Mouse (Mus musculus): ENCODE measurements around the gene Tapbpl. TPM values are rescaled to one million over a fixed set of nuclear protein-coding genes. Genes with fewer than 3 reads are reported as not detected.
"Not testable (repeated sequence)": the region's sequence is repeated elsewhere in the genome, so short reads cannot be mapped to it uniquely, and the experiment has no call there.

Gene Tapbpl
- total RNA-seq (2014; fragmentation: Nextera tagmentation) = 2.0 and 3.6 TPM in 2 replicates
- 4.8 and 8.6 TPM in 2 replicates for total RNA-seq (2017)

DNA sequence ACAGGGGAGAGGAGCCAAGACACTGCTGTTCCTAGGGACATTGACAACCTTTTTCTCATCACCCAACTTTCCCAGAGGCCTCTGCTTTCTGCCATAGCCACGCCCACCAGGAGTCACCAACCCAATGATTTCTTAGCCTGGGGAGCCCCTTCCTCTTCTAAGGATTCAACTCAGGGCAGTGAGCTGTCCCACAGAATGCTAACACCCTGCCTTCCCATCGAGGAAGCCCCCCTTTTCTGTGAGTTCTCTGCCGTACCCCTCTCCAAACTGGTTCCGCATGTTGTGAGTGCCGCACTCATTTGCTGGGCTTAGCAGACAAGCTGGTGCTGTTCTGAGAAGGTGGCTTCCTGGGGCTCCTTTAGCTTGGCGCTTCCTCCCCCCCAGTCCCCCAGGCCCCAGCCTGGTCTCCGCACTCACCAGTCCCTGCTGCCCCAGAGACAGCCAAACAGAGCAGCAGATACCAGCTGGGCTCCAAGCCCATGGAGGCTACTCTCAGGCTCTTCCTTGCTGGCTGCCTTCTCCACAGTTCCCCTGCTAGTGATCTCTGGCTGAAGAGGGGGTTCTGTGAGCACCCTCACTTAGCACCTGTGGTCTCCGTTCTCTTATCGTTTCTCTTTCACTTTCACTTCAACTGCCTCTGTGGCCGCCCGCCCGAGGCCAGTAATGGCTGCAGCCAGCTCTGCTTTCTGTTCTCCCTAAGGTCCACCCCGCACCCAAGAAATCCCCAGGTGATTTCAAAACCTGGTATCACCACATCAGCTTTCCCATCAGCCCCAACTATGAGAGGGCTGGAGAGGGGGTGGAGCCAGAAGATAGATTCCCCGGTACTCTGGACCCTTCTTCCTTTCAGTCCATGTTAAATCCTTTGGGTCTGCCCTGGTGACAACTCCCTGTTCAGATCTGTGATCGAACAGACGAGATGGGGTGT is at the start of gene Tapbpl:
TSS of gene Tapbpl (minus strand) at position 744 of the 928 bp plus-strand sequence.
- ATAC-seq (replicated peaks; ENCODE audit: low FRiP score, low TSS enrichment, poor library complexity, severe bottlenecking) = peak; percentile 48

DNA sequence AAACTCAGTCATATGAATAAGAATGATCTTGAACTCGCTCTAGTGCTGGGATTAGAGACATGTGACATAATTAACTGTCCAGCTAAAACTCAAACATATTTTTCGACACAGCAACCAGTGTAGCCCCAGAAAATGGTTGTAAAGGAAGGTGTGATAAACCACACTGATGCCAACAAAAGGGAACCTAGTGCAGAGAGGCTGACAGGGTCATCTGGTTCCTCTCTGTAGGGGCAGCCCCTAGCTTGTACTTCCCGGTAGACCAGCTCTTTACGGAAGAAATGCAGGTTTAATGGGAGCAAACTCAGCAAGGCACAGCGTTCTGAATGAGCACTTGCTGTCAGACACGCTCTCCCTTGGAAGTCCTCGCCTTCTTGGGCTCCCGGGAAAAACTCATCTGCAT is 48.1 kb upstream of the Tapbpl start:
- ATAC-seq (replicated peaks; ENCODE audit: low FRiP score, low TSS enrichment, poor library complexity, severe bottlenecking) = no peak

DNA sequence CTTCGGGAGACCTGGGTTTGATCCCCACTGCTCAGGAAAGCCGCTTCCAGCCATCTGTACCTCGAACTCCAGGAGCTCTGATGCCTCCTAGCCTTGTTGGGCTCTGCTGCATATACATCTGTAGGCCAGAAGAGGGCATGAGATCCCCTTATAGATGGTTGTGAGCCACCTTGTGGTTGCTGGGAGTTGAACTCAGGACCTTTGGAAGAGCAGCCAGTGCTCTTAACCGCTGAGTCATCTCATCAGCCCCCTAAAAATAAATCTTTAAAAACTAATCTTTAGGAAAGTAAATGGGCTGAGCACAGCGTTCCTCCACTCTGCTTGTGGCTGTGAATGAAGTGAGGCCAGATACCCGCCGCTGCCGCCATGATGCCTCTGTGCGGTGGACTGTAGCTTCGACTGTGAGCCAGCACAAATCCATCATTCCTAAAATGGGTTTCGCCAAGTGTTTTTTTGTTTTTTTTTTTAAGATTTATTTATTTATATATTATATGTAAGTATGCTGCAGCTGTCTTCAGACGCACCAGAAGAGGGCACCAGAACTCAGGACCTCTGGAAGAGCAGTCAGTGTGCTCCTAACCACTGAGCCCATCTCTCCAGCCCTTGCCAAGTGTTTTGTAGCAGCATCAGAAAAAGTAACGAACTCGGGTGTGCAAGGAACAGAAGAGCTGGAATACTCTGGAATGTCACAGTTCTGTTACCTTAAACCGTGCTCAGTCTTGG is 43.3 kb upstream of the Tapbpl start:
- ATAC-seq (replicated peaks; ENCODE audit: low FRiP score, low TSS enrichment, poor library complexity, severe bottlenecking) = no peak

DNA sequence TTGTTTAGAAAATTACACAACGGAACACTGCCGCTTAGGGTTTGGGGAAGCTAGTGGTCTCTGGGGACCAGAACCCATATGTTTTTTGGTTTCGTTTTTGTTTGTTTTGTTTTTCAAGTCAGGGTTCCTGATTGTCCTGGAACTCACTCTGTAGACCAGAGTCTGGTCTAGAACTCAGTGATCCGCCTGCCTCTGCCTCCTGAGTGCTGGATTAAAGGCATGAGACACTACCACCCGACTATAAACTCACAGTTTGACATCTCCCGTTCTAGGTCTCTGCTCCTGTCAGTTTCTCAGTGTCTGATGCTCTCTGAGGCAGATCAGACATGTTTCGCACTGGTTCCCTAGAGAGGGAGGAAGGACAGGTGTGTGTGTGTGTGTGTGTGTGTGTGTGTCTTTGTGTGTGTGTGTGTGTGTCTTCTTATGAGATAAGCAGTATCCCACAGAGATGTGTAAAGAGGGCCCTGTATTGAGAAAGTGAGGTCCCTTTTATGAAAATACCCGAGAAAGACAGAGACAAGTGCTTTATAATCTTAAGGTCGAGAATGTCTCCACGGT is 40.6 kb upstream of the Tapbpl start:
- no peak for ATAC-seq (replicated peaks; ENCODE audit: low FRiP score, low TSS enrichment, poor library complexity, severe bottlenecking)

DNA sequence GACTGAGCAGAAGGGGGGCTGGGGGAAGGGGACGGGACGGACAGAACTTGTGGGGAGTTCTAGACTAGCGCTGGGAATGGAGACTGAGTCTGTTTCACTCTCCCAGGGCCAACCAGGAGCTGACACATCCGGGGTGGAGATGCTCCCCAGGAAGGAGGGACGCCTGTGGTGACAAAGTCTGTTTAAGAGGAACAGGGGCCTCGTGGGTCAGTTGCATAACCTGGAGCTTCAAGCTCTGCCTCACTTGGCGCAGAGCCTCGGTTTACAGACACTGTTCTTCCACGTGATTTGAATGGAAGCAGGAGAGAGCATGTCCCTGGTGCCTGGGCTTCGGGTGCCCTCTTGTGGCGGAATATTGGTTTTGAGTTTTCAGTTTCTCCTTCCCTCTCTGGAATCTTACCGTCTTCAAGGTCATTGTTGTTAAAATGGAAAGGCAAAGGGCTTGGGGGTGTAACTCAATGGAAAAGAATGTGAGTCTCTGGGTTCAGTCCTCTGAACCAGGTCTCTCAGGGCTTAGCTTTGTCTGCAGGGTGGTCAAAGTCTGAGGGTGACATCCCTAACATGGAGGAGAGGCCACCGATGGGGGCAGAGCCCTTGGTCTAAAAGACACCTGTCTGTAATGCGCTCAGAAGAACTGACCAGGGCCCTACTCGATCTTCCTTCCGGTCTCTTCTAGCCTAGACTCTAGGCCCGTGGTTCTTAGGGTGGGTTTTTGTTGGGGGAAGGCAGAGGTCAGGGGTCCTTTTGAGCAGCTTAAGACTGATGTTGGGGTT is 40.0 kb upstream of the Tapbpl start:
- peak; percentile 84 for ATAC-seq (replicated peaks; ENCODE audit: low FRiP score, low TSS enrichment, poor library complexity, severe bottlenecking)

DNA sequence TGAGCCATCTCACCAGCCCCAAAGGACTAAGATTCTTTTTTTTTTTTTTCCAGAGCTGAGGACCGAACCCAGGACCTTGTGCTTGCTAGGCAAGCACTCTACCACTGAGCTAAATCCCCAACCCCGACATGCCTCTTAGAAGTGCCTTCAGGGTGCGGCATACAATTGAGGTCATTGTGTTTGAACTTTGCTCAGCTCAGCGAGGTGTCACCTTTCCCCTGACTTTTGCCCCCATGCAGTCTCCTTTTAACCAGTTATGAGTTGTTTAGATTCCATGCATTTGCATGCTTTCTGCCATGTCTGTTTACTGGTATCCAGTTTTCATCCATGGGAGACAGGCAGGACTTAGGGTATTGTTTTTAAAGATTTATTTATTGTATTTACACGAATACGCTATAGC is 37.1 kb upstream of the Tapbpl start:
- ATAC-seq (replicated peaks; ENCODE audit: low FRiP score, low TSS enrichment, poor library complexity, severe bottlenecking) = no peak

DNA sequence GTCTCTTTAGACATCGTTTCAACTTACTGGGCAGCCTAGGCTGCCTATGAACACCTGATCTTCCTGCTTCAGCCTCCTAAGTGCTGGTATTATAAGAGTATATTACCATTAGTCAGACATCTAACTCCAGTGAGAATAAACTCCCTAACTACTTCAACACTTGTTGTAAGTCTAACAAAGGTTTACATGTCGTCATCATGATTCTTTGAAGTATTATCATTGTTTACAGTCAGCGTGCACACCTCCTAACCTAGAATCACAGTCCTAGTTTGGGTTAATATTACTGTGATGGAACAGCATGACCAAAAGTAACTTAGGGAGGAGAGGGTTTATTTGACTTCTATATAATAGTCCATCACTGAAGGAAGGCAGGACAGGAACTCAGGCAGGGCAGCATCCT is 35.8 kb upstream of the Tapbpl start:
- ATAC-seq (replicated peaks; ENCODE audit: low FRiP score, low TSS enrichment, poor library complexity, severe bottlenecking) = no peak

DNA sequence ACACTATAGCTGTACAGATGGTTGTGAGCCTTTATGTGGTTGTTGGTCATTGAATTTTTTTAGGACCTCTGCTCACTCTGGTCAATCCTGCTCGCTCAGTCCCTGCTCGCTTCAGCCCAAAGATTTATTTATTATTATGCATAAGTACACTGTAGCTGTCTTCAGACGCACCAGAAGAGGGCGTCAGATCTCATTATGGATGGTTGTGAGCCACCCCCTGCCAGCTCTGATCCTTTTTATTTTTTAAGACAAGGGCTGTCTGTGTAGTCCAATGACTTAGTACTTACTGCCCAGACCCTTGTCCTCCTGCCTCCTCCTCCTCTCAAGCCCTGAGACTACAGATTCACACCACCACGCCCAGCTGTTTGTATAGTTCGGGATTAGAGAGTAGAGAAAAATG is 34.9 kb upstream of the Tapbpl start:
- ATAC-seq (replicated peaks; ENCODE audit: low FRiP score, low TSS enrichment, poor library complexity, severe bottlenecking) = not testable (repeated sequence)

DNA sequence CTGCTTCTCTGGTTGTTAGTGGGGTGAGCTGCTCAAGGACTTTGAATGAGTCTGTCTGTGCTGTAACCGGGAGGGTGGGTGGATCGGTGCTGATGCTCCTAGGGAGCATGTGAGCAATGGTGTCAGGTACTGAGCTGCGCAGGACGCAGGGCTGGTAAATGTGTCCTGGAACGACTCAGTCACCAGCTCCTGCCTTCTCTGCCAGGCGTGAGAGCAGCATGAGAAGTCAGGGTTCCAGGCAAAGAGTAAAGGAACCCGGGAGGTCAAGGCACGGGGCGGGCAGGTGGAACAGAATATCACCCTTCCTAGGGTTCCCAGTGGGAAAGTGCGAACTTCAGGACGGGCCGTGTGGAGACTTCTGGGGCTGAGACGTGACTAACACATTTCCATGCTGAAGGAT is 34.4 kb upstream of the Tapbpl start:
- ATAC-seq (replicated peaks; ENCODE audit: low FRiP score, low TSS enrichment, poor library complexity, severe bottlenecking) = no peak

DNA sequence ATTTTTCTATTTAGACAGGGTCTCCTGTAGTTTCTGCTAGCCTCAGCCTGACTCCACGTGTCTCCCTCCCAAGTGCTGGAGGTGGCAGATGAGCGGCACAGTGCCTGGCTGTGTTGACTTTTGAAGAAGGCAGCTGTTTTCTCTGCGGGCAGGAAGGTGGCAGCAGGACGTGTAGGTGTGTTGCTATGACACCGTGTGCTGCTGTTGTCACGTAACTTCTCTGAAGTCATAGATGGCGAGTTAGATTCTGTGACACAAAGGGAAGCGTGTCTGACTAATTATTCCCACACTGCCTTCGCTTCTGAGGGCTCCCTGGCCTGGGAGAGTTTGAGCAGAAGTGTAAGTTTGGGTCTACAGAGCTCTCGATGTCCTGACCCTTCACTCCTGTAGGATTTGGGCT is 33.6 kb upstream of the Tapbpl start:
- ATAC-seq (replicated peaks; ENCODE audit: low FRiP score, low TSS enrichment, poor library complexity, severe bottlenecking) = no peak; the same call in 1 of the 2 replicates

DNA sequence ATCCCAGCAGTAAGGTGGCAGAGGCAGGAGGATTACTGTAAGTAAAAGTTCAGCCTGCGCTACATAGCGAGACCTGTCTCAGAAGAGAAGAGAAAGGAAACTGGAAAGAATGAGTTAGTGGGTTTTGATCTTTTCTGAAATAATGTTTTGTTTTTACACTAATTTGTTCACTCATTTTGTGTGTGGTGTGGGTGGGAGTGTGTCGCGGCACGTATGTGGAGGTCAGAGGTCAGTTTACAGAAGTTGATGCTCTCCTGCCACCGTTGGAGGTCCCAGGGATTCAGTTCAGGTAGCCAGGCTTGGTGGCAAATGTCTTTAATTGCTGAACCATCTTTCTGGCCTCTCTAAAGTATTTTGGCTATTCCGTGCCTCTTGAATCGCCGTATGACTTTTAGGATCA is 32.6 kb upstream of the Tapbpl start:
- ATAC-seq (replicated peaks; ENCODE audit: low FRiP score, low TSS enrichment, poor library complexity, severe bottlenecking) = no peak

DNA sequence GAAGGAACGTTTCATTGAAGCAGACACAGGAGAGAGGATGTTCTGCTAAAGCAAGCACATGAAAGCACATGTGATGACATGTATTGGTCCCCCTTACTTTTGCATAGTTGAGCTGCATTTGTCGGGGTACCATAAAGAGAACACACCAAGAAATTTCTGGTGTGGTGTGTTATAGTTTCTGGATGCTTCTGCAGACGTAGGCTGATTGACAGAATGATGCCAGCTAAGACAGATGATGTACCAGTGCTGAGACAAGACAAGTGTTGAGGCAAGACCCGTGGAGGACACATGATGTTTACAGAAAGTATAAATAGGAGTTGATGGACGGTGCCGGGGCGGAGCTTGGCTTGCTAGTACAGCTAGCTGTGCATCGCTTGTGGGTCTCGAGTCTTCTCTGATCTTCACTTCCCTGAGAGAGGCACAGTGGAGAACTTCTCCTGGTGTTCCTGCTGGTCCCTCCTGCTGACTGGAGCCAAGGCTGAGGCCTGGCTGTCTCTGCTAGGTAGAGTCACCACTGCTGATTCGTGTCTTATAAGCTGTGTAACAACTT is 28.4 kb upstream of the Tapbpl start:
- ATAC-seq (replicated peaks; ENCODE audit: low FRiP score, low TSS enrichment, poor library complexity, severe bottlenecking) = no peak

DNA sequence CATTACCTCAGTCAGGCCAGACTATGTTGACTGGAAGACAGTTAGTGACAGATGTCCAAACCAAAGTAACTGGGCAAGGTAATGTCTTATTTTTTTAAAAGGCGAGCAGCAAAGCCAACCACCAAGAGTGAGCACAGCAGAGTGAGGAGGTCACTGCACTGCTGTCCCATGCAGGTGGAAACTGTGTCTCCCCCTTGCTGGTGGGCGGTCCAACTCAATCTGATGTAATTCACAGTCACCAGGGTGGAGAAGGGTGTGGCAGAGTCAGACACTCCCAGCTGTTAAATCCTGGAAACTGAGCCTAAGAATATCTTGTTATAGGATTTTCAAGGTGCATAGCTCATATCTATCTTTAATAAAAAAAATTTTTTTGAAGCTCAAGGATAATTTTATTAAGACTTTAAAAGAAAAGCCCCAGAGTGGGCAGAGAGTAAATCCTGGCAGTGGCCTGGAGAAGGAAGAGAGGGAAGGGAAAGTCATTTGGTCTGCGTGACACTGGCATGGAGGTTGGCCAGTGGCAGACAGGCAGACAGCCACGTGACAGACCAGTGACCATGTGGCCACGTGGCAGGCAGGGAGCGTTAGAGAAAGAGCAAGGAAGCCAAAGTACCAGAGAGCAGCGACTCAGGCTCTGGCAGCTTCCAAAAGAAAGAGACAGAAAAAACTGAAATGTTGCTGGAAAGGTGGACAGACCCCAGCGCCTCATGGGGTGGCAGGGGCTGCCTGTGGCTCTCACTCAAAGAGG is 24.7 kb upstream of the Tapbpl start:
- no peak for ATAC-seq (replicated peaks; ENCODE audit: low FRiP score, low TSS enrichment, poor library complexity, severe bottlenecking)

DNA sequence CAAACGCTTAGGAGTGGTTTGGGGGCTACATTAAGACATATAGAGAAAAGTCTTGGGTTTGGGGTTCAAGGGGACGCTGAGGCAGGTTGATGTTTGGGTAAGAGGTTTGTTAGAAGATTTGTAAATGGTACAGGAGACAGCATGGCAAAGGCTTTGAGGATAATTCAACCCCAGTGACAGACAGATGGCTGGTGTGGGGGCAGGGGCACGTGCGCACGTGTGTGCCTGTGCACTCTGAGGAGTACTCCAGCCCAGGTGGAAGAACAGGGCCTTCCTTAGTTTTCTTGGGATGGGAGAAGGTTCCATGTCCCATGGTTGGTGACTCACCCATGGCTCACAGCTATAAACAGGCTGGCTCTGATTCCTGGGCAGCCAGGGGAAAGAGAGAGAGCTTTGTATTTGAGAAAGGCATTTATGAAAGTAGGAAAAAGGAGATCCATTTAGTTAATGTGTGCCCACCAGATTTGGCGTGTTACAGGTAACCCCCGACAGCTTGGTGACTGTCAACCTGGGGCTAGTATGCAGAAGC is 23.9 kb upstream of the Tapbpl start:
- no peak for ATAC-seq (replicated peaks; ENCODE audit: low FRiP score, low TSS enrichment, poor library complexity, severe bottlenecking)

DNA sequence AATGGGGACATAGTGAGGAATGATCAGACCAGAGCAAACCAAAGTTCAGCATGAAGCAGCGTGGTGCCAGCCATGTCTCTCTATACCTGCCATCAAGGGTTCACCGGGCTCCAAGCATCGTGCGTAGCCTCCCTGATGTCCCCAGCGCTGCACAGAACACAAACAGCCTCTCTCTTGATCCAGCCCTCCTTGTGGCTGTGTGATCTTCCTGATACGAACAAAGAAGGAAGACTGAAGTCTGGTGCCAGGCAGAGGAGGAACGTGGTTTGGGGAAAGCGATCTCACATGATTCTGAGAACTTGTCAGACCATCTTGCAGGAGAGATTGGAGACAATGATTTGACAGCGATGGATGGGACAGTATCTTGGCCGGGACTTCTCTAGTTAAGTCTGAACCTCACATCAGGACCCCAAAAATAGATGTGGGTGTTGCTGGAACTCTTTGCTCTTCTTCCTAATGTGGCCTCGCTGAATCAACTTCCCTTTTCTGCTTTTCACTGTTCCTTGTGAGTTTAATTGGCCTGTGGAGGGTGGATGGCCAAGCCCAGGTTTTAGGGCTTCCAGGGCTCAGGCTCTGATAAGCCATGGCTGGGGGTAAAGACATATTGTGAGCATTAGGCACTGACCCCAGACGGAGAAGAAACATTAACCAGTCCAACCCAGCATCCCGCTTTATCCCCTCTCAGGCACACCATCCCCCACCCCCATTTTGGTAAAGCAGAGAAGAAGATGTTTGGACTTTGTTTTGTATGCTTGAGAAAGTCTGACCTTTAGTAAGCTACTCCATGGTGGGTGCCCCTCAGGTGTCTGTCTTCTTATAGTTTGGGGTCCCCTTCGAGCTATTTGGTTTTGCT is 22.4 kb upstream of the Tapbpl start:
- ATAC-seq (replicated peaks; ENCODE audit: low FRiP score, low TSS enrichment, poor library complexity, severe bottlenecking) = no peak; the same call in 1 of the 2 replicates

DNA sequence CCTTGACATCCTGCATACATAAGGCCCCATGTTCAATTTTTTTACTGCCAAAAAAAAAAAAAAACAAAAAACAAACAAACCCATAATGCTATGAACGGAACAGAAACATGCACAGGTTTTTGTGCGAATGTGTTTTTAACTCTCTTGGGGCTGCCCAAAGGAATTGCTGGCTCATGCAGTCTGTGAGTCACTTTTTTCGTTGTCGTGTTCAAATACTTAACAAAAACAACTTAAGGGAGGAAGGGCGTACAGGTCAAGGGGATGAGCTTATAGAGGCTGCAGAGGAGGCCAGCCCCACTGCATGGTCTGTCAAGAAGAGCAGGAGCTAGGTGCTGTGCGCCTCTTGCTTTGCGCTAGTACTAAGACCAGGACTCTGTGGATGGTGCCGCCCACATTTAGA is 21.1 kb upstream of the Tapbpl start:
- no peak for ATAC-seq (replicated peaks; ENCODE audit: low FRiP score, low TSS enrichment, poor library complexity, severe bottlenecking)

DNA sequence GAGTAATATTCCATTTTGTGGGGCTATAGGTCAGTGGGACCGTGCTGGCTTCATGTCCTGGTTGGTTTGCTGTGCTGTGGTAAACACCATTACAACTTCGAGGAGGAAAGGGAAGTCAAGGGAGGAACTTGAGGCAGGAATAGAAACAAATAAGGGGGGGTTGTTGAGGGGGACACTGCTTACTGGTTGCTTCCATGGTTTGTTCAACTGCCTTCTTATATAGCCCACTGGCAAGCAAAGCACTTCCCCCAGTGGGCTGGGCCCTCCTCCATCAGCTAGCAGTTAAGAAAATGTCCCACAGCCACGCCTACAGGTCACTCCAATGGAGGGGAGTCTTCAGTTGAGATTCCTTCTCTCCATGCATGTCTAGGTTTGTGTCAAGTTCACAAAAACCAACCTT is 20.6 kb upstream of the Tapbpl start:
- ATAC-seq (replicated peaks; ENCODE audit: low FRiP score, low TSS enrichment, poor library complexity, severe bottlenecking) = no peak

DNA sequence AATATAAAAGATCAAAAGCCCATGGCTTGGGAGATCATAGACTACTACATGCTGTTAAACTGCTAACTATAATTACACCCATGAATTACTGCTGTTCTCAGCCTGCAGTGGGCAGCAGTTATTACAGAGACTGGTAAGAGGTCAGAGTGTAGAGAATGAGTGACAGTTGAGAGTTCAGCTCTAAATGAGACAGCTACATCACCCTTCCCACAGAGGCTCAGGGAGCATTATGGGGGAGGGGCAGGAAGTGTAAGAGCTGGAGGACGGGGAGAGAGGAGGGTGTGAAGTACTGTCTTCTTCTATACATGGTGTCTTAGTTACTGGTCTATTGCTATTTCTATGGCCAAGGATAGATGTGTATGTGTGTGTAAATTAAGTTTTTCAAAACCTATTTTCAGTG is 12.9 kb upstream of the Tapbpl start:
- no peak for ATAC-seq (replicated peaks; ENCODE audit: low FRiP score, low TSS enrichment, poor library complexity, severe bottlenecking)
